ENCODE assay signal across 16 mouse cellular contexts in genomic region chr9:119089437-119089836, GRCm38 (mm10). TPM values are rescaled to one million over a fixed set of nuclear protein-coding genes. Genes with fewer than 3 reads are reported as not detected.
DNase-seq lines count a peak whose midpoint lies in the region; ATAC-seq and TF ChIP-seq lines count a peak whose summit lies in the region.
"Had no signal": no experiment of that assay in that cellular context is flagged by ENCODE, and none has a peak within 500 bp of the region (broad histone marks: within the 10 kb centered on the region; RNA-seq: fewer than 3 reads in every experiment).

No protein-coding gene starts in this region.

- no peak overlapping the region for H3K9ac ChIP-seq in hindbrain, embryonic 12.5 days
- no peak overlapping the region for H3K9ac ChIP-seq in hindbrain, embryonic 13.5 days
- H3K9ac ChIP-seq in limb, embryonic 13.5 days: no peak overlapping the region
- H3K9ac ChIP-seq in forebrain, embryonic 15.5 days (replicated peaks): no peak overlapping the region
- no peak overlapping the region for H3K9ac ChIP-seq in liver, postnatal 0 days (replicated peaks)
- H3K9ac ChIP-seq: liver, embryonic 12.5 days; midbrain, embryonic 12.5 days; neural tube, embryonic 12.5 days had no signal

- H3K27ac ChIP-seq in hindbrain, embryonic 12.5 days: peak overlapping the region; percentile 23; the same call in 1 of the 2 replicates
- H3K27ac ChIP-seq in hindbrain, embryonic 13.5 days: no peak overlapping the region
- H3K27ac ChIP-seq in limb, embryonic 13.5 days: peak overlapping the region; percentile 61; the same call in 1 of the 2 replicates
- H3K27ac ChIP-seq in forebrain, embryonic 15.5 days (replicated peaks): no peak overlapping the region
- H3K27ac ChIP-seq in liver, postnatal 0 days (ENCODE audit: low read depth): no peak overlapping the region
- H3K27ac ChIP-seq: liver, embryonic 12.5 days; midbrain, embryonic 12.5 days; neural tube, embryonic 12.5 days had no signal

- TF ChIP-seq EP300 in liver, postnatal 0 days (IDR thresholded peaks at IDR 0.05; ENCODE audit: low read depth): no peak

- no peak overlapping the region for H3K4me3 ChIP-seq in hindbrain, embryonic 12.5 days
- no peak overlapping the region for H3K4me3 ChIP-seq in hindbrain, embryonic 13.5 days
- H3K4me3 ChIP-seq in limb, embryonic 13.5 days: no peak overlapping the region
- H3K4me3 ChIP-seq in forebrain, embryonic 15.5 days: no peak overlapping the region
- H3K4me3 ChIP-seq in liver, postnatal 0 days (ENCODE audit: low read depth, low read length): no peak overlapping the region
- H3K4me3 ChIP-seq: liver, embryonic 12.5 days; midbrain, embryonic 12.5 days; neural tube, embryonic 12.5 days had no signal

- H3K9me3 ChIP-seq in hindbrain, embryonic 12.5 days (replicated peaks): no peaks in the 10 kb centered on the region
- H3K9me3 ChIP-seq in hindbrain, embryonic 13.5 days: no peaks in the 10 kb centered on the region
- H3K9me3 ChIP-seq in limb, embryonic 13.5 days: no peaks in the 10 kb centered on the region
- H3K9me3 ChIP-seq in forebrain, embryonic 15.5 days: no peaks in the 10 kb centered on the region
- H3K9me3 ChIP-seq in liver, postnatal 0 days (ENCODE audit: low read length): no peaks in the 10 kb centered on the region
- H3K9me3 ChIP-seq: liver, embryonic 12.5 days; midbrain, embryonic 12.5 days; neural tube, embryonic 12.5 days had no signal

- peaks cover 66% of the 10 kb centered on the region for H3K4me1 ChIP-seq in hindbrain, embryonic 12.5 days
- peaks cover 69% of the 10 kb centered on the region for H3K4me1 ChIP-seq in hindbrain, embryonic 13.5 days (replicated peaks)
- peaks cover 54% of the 10 kb centered on the region for H3K4me1 ChIP-seq in limb, embryonic 13.5 days
- peaks cover 30% of the 10 kb centered on the region for H3K4me1 ChIP-seq in forebrain, embryonic 15.5 days
- peaks cover 9% of the 10 kb centered on the region for H3K4me1 ChIP-seq in liver, postnatal 0 days (ENCODE audit: insufficient read depth)

- TF ChIP-seq CTCF in liver, postnatal 0 days (IDR thresholded peaks at IDR 0.05; ENCODE audit: low read depth): no peak

- peaks cover 22% of the 10 kb centered on the region; the same call in 1 of the 2 replicates for H3K27me3 ChIP-seq in hindbrain, embryonic 12.5 days
- H3K27me3 ChIP-seq in hindbrain, embryonic 13.5 days: peaks cover 27% of the 10 kb centered on the region
- peaks cover 10% of the 10 kb centered on the region for H3K27me3 ChIP-seq in limb, embryonic 13.5 days
- peaks cover 15% of the 10 kb centered on the region; the same call in 1 of the 2 replicates for H3K27me3 ChIP-seq in forebrain, embryonic 15.5 days
- H3K27me3 ChIP-seq in liver, postnatal 0 days (ENCODE audit: insufficient read depth, low read length): peaks cover 41% of the 10 kb centered on the region

- 0 out of 2 replicates have a peak, but pooled peaks cover 2% of the 10 kb centered on the region for H3K36me3 ChIP-seq in hindbrain, embryonic 12.5 days
- peaks cover 1% of the 10 kb centered on the region; the same call in 1 of the 2 replicates for H3K36me3 ChIP-seq in hindbrain, embryonic 13.5 days
- peaks cover 3% of the 10 kb centered on the region; the same call in 1 of the 2 replicates for H3K36me3 ChIP-seq in limb, embryonic 13.5 days
- H3K36me3 ChIP-seq in forebrain, embryonic 15.5 days: no peaks in the 10 kb centered on the region
- no peaks in the 10 kb centered on the region for H3K36me3 ChIP-seq in liver, postnatal 0 days (replicated peaks; ENCODE audit: insufficient read depth, low read length)
- H3K36me3 ChIP-seq: liver, embryonic 12.5 days; midbrain, embryonic 12.5 days; neural tube, embryonic 12.5 days had no signal

- WGBS in hindbrain, embryonic 12.5 days: 44% methylated on average over 7 of the region's 7 CpGs
- WGBS in hindbrain, embryonic 13.5 days: 35% methylated on average over 7 of the region's 7 CpGs
- 67% methylated on average over 7 of the region's 7 CpGs for WGBS in limb, embryonic 13.5 days
- 34% methylated on average over 7 of the region's 7 CpGs for WGBS in forebrain, embryonic 15.5 days
- WGBS in liver, postnatal 0 days (ENCODE audit: insufficient replicate concordance): 86% methylated on average over 7 of the region's 7 CpGs

- H3K4me2 ChIP-seq in hindbrain, embryonic 12.5 days (replicated peaks): no peak overlapping the region
- no peak overlapping the region for H3K4me2 ChIP-seq in hindbrain, embryonic 13.5 days
- H3K4me2 ChIP-seq in limb, embryonic 13.5 days (replicated peaks): peak overlapping the region; percentile 12; the same call in 1 of the 2 replicates
- H3K4me2 ChIP-seq in forebrain, embryonic 15.5 days (replicated peaks): no peak overlapping the region
- no peak overlapping the region for H3K4me2 ChIP-seq in liver, postnatal 0 days (ENCODE audit: low read depth, low read length)

- DNase-seq in MN1 (ENCODE audit: low spot score): peak; percentile 14
- DNase-seq in adrenal gland, postnatal 36 days: peak; percentile 49 to 69
- no peak for DNase-seq in liver, postnatal 0 days
- DNase-seq: cerebellum, postnatal 36 days; kidney, adult 11 months; lung, postnatal 10 days; right cerebral cortex, postnatal 25 days had no signal

- no peak for ATAC-seq in hindbrain, embryonic 12.5 days (ENCODE audit: low FRiP score)
- no peak for ATAC-seq in hindbrain, embryonic 13.5 days (ENCODE audit: low FRiP score)
- no peak for ATAC-seq in limb, embryonic 13.5 days (ENCODE audit: low FRiP score, low read depth)
- ATAC-seq in frontal cortex, adult (ENCODE audit: low TSS enrichment): no peak
- ATAC-seq in forebrain, embryonic 15.5 days (replicated peaks): no peak
- ATAC-seq in liver, postnatal 0 days: no peak
- ATAC-seq: forebrain, embryonic 16.5 days; liver, embryonic 12.5 days had no signal

RNA-seq across cellular contexts. Expression of gene Plcd1, which starts 3.9 kb away (rescaled TPM):
- 33.7 and 35.6 TPM in 2 replicates for polyA plus RNA-seq in hindbrain, embryonic 12.5 days (2016; fragmentation: Nextera tagmentation; extraction: Ambion mirVana)
- polyA plus RNA-seq in hindbrain, embryonic 13.5 days (2015; fragmentation: Nextera tagmentation; extraction: Ambion mirVana): 22.5 and 23.8 TPM in 2 replicates
- 1 to 10 TPM; 8.0 to 9.6 TPM for total RNA-seq in adrenal gland, postnatal 36 days (2021)
- polyA plus RNA-seq in limb, embryonic 13.5 days (2015; fragmentation: Nextera tagmentation; extraction: Ambion mirVana): 33.6 and 35.5 TPM in 2 replicates
- polyA plus RNA-seq in forebrain, embryonic 15.5 days (2015; fragmentation: Nextera tagmentation; extraction: Ambion mirVana): 11.7 and 14.6 TPM in 2 replicates
- polyA plus RNA-seq in liver, postnatal 0 days (2015; fragmentation: Nextera tagmentation; extraction: Ambion mirVana): 0.85 and 1.1 TPM in 2 replicates

RNA-seq across cellular contexts. Expression of gene Dlec1, which starts 12.8 kb away (rescaled TPM):
- 1.4 and 1.9 TPM in 2 replicates for polyA plus RNA-seq in hindbrain, embryonic 12.5 days (2016; fragmentation: Nextera tagmentation; extraction: Ambion mirVana)
- 0.38 and 1.5 TPM in 2 replicates for polyA plus RNA-seq in hindbrain, embryonic 13.5 days (2015; fragmentation: Nextera tagmentation; extraction: Ambion mirVana)
- 1 to 10 TPM; 1.7 to 2.3 TPM for total RNA-seq in adrenal gland, postnatal 36 days (2021)
- polyA plus RNA-seq in limb, embryonic 13.5 days (2015; fragmentation: Nextera tagmentation; extraction: Ambion mirVana): 0.98 and 1.6 TPM in 2 replicates
- polyA plus RNA-seq in forebrain, embryonic 15.5 days (2015; fragmentation: Nextera tagmentation; extraction: Ambion mirVana): 0.36 and 1.00 TPM in 2 replicates
- 0.05 TPM in 2 replicates for polyA plus RNA-seq in liver, postnatal 0 days (2015; fragmentation: Nextera tagmentation; extraction: Ambion mirVana)

RNA-seq across cellular contexts. Expression of gene Vill, which starts 36.9 kb away (rescaled TPM):
- polyA plus RNA-seq in hindbrain, embryonic 12.5 days (2016; fragmentation: Nextera tagmentation; extraction: Ambion mirVana): 13.8 and 14.9 TPM in 2 replicates
- 4.2 TPM in 2 replicates for polyA plus RNA-seq in hindbrain, embryonic 13.5 days (2015; fragmentation: Nextera tagmentation; extraction: Ambion mirVana)
- 1 to 10 TPM in 1 of 2 experiments, under 1 TPM in 1; 0.66 to 1.4 TPM for total RNA-seq in adrenal gland, postnatal 36 days (2021)
- 31.6 and 35.2 TPM in 2 replicates for polyA plus RNA-seq in limb, embryonic 13.5 days (2015; fragmentation: Nextera tagmentation; extraction: Ambion mirVana)
- polyA plus RNA-seq in forebrain, embryonic 15.5 days (2015; fragmentation: Nextera tagmentation; extraction: Ambion mirVana): 2.1 and 2.7 TPM in 2 replicates
- 8.3 and 9.3 TPM in 2 replicates for polyA plus RNA-seq in liver, postnatal 0 days (2015; fragmentation: Nextera tagmentation; extraction: Ambion mirVana)

Comparison
In these comparisons a context has a peak if more than half of its experiments do, and no peak if none do; other contexts are left out.
1. H3K27ac ChIP-seq: peak in hindbrain, embryonic 12.5 days (single experiment) and limb, embryonic 13.5 days (single experiment); none in hindbrain, embryonic 13.5 days (single experiment), forebrain, embryonic 15.5 days (single experiment) and liver, postnatal 0 days (single experiment).